Mouse (Mus musculus) 3134 (cell line): ENCODE results near the gene Rora.

Source experiments
- DNase-seq: peaks from one replicate; pipeline ENCODE4 v3.0.0-alpha.2; 2011; ENCODE audit warnings: low spot score; ENCODE audit not compliant: insufficient read length; ENCODE audit errors: extremely low read depth

The Rora gene

DNA sequence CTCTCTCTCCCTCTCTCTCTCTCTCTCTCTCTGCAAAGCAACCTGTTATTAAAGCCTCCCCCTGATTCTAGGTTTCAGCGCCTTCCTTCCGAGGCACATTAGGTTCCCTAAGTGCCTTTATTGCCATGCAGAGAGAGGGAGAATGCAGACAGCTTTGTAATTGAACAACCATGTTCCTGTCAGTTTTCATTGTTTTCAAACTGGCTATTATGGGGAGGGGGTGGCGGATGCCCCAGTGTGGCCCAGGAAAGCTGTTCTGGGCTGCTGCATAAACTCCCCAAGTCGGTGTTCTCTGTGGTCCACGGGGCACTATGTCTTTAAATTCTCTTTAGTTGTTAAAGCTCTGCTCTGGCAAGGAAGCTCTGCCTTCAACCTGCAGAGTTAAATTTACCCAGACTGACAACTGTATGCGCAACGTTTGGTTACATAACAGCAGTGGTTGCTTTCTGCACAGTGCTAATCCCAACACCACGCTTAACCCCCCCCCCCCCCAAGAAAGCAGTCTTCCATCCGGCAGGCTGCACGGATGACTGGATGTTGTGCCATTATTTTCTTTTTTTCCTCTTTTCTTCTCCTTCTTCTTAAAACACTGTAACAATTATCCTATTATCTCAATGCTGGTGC lies 33.8 kb downstream of the Rora start:
- DNase-seq = no peak

DNA sequence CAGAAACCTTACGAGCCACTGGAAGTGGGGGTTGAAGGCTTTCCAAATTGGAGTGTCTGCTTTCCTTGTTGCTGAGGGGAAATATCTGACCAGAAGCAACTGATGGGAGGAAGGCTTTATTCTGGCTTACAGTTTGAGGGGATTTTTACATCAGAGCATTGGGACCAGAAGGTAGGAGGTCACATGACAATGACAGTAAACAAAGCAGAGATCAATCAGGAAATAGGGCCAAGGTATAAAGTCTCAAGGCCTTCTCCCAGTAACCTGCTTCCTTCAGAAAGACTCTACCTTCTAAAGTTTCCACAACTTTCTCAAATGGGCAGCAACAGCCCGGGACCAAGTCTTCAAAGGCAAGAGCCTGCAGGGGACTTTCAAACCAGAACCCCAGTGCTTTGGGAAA lies 34.6 kb downstream of the Rora start:
- DNase-seq = no peak

- DNase-seq = no peak
Measured at GRCm38 (mm10) chr9:68689351-68689750, 35.8 kb downstream of the Rora start.

DNA sequence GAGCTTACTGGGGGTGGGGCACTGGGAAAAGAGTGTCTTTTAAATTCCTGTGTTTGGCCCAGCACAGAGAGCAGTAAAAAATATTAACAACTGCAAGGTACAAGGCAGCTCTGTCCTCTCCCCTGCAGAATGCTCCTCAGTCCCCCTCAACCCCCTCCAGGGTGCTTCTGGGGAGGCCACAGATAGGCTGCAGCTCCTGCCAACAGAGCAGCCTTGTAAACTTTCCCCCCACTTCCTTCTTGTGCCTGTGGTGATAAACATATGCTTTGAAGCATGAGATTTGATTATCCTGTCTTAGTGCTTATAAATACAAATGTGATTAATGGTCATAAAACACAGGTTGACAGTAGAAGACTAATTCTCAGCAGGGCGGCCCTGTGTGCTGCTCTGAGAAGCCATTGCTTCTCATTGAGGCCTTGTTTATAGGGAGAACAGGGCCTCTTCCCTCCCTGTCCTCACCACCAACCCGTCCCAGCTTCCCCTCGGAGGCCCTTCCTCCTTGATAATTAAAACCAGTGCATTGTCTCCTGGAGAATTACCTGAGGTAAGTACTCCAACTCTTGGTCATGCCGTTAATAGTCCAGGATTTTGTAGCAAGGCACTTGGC lies 41.4 kb downstream of the Rora start:
- DNase-seq = no peak

DNA sequence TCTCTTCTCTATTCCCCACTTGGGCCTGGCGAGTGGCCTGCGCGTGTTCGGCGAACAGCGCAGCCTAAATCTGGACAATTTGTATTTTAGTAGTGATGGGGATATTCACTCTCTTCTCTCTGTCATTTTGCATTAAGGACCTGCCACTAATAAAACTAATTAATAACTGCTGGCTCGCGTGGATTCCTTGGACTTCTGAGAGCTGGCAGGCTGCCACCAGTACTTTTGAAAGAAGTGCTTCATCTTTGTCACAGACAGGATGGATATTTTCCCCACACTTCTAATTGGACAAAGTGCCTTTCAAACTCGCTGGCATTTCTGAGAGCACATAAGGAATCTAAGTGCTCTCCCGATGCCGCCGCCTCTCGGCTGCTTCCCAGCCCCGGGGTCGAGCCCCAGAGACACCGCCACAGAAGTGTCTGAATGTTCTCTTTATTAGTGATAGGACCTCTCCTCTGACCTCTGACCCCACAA lies 41.9 kb downstream of the Rora start:
- no peak for DNase-seq

- no peak for DNase-seq
Measured at GRCm38 (mm10) chr9:68696425-68696956, 42.9 kb downstream of the Rora start.

- no peak for DNase-seq
Measured at GRCm38 (mm10) chr9:68699341-68699740, 45.8 kb downstream of the Rora start.

DNA sequence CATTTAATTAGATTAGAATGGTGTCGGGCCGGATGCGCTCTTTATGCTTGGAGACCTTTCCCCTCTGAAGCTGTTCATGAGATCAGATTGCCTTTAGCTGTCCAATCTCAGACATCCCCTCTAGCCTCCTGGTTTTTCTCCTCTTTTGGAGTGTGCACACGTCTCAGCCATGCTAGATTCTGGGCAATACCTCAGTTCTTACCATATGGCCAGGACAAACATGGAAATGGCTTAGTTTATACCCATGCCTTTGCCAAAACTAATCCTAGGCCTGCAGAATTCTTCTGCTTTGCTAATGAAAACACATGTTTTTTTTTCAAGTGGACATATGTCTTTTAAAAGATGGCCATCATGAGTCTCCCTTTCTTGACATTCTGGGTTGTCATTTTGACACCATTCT lies 46.3 kb downstream of the Rora start:
- DNase-seq = no peak

GRCm38 (mm10) chr9:68707636-68708035 lies 54.0 kb downstream of the Rora start:
- DNase-seq = no peak

GRCm38 (mm10) chr9:68709232-68709631 lies 55.6 kb downstream of the Rora start:
- no peak for DNase-seq

- DNase-seq = no peak
Measured at GRCm38 (mm10) chr9:68710893-68711654, 57.5 kb downstream of the Rora start.

DNA sequence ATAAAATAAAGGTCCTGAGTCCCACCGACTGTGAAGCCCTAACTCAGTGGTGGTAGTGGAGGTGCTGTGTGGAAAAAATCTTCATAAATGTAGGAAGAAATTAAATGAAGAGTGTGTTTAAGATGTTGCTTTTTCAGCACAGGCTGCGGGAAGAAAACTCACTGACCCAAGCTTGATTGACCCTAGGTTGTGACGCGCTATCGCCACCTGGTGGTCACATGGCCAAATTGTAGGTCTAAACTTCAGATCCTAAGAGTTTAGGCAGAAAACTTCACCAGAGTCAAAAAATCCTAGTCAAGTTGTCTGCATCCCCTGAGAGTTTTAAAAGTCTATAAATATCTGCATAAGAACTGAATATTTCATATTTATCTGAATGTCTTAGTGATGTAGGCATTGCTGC lies 63.4 kb downstream of the Rora start:
- no peak for DNase-seq

DNA sequence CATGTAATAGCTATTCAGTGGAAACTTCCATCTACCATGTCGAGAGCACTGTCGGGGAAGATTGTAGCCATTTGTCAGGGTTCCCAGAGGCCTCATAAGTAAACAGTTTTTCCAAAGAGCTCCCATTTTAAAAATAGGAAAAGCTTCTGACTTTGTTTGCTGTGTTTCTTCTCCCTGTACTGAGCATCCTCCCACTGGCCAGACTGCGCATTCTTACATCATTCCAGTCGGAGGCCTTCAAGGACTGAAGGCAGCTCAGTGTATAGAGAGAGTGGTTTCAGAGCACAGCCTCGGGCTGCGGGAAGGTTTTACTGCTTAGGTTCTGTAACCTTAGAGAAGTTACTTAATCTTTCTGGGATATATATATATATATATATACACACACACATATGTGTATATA lies 64.8 kb downstream of the Rora start:
- DNase-seq = no peak

- no peak for DNase-seq
Measured at GRCm38 (mm10) chr9:68719286-68719685, 65.7 kb downstream of the Rora start.

GRCm38 (mm10) chr9:68724636-68725285 lies 71.2 kb downstream of the Rora start:
- no peak for DNase-seq

DNA sequence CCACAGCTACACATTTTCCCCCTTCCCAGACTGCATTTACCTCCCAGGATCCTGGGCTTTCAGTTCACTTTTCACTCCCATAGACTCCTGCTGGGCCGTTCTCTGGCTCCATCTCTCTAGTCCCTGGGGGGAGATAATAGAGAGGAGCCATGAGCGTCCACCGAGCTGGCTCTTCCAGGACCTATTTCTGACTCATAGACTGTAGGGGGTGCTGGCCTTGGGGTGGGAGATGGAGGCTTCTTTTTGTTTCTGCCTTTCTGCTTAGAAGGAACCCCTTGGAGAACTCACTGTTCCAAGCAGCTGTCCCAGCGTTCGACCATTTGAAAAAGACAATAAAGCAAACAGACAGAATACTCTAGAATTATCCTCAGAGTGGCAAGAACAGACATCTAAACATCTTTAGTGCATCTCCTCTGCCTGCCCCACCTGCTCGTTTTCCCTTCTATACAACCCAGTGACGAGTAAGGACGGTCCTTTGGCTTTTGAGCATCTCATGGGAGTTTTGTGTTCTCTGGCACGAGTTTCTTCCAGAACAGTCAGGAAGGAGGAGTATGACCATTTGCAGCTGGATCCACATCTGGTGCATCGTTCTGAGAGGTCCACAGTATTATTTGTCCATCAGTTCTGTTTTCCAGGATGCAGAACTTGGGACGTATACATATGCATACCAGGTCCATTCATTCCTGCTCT lies 73.7 kb downstream of the Rora start:
- no peak for DNase-seq

GRCm38 (mm10) chr9:68731438-68731837 lies 77.9 kb downstream of the Rora start:
- no peak for DNase-seq

- no peak for DNase-seq
Measured at GRCm38 (mm10) chr9:68732929-68733328, 79.3 kb downstream of the Rora start.

- DNase-seq = no peak
Measured at GRCm38 (mm10) chr9:68735886-68736285, 82.3 kb downstream of the Rora start.

DNA sequence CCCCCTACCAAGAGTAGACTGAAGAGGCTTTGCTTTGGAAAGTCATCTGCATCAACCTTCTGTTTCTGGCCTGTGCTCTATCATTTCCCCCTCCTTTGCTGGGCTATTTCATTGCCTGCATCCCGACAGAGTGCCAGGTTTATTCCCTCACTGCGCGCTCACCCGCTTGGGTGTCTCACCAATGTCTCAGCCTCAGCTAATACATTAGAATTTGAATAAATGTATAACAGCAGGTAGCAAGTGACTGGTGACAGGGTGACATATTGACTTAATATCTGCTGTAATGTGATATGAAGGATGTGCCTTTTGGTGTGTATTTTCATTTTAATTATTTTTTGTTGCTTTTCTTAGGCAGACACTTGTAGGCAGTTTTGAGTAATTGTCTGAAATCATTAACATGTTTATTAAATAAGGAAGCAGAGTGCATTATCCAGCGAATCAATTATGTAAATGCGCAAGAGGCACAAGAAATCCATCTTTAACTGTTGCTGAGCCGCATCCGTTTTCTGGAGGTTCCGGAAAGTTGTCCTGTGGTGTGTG lies 83.7 kb downstream of the Rora start:
- no peak for DNase-seq
